Mouse (Mus musculus): ENCODE data around the gene Adgrl3.

Adgrl3 gene

GRCm38 (mm10) chr5:81248724-81249123 is 228.8 kb downstream of the Adgrl3 start:
- DNase-seq (ENCODE audit: low spot score) = no peak

GRCm38 (mm10) chr5:81256091-81256490 is 236.2 kb downstream of the Adgrl3 start:
- no peak for DNase-seq (ENCODE audit: low spot score)

GRCm38 (mm10) chr5:81269689-81270088 is 249.8 kb downstream of the Adgrl3 start:
- DNase-seq (ENCODE audit: low spot score) = no peak

- DNase-seq (ENCODE audit: low spot score) = no peak
Measured at GRCm38 (mm10) chr5:81275346-81276047, 255.6 kb downstream of the Adgrl3 start.

- DNase-seq (ENCODE audit: low spot score) = no peak
Measured at GRCm38 (mm10) chr5:81279246-81279645, 259.3 kb downstream of the Adgrl3 start.

GRCm38 (mm10) chr5:81285643-81286042 is 265.7 kb downstream of the Adgrl3 start:
- no peak for DNase-seq (ENCODE audit: low spot score)

- DNase-seq (ENCODE audit: low spot score) = no peak
Measured at GRCm38 (mm10) chr5:81301874-81302273, 281.9 kb downstream of the Adgrl3 start.

GRCm38 (mm10) chr5:81317406-81318112 is 297.6 kb downstream of the Adgrl3 start:
- DNase-seq (ENCODE audit: low spot score) = no peak

- no peak for DNase-seq (ENCODE audit: low spot score)
Measured at GRCm38 (mm10) chr5:81321276-81321934, 301.5 kb downstream of the Adgrl3 start.

- no peak for DNase-seq (ENCODE audit: low spot score)
Measured at GRCm38 (mm10) chr5:81322064-81322463, 302.1 kb downstream of the Adgrl3 start.

- no peak for DNase-seq (ENCODE audit: low spot score)
Measured at GRCm38 (mm10) chr5:81326916-81327315, 307.0 kb downstream of the Adgrl3 start.

GRCm38 (mm10) chr5:81327392-81327791 is 307.5 kb downstream of the Adgrl3 start:
- DNase-seq (ENCODE audit: low spot score) = no peak

GRCm38 (mm10) chr5:81329571-81329971 is 309.6 kb downstream of the Adgrl3 start:
- peak; percentile 3 for DNase-seq (ENCODE audit: low spot score)

- no peak for DNase-seq (ENCODE audit: low spot score)
Measured at GRCm38 (mm10) chr5:81344330-81344729, 324.4 kb downstream of the Adgrl3 start.

- DNase-seq (ENCODE audit: low spot score) = no peak
Measured at GRCm38 (mm10) chr5:81345096-81345435, 325.1 kb downstream of the Adgrl3 start.

- DNase-seq (ENCODE audit: low spot score) = no peak
Measured at GRCm38 (mm10) chr5:81345436-81346131, 325.6 kb downstream of the Adgrl3 start.

- no peak for DNase-seq (ENCODE audit: low spot score)
Measured at GRCm38 (mm10) chr5:81347571-81347970, 327.6 kb downstream of the Adgrl3 start.

- no peak for DNase-seq (ENCODE audit: low spot score)
Measured at GRCm38 (mm10) chr5:81359560-81359959, 339.6 kb downstream of the Adgrl3 start.

GRCm38 (mm10) chr5:81364198-81364643 is 344.3 kb downstream of the Adgrl3 start:
- no peak for DNase-seq (ENCODE audit: low spot score)

GRCm38 (mm10) chr5:81365250-81365649 is 345.3 kb downstream of the Adgrl3 start:
- no peak for DNase-seq (ENCODE audit: low spot score)

- no peak for DNase-seq (ENCODE audit: low spot score)
Measured at GRCm38 (mm10) chr5:81370126-81370850, 350.4 kb downstream of the Adgrl3 start.

GRCm38 (mm10) chr5:81375992-81376391 is 356.1 kb downstream of the Adgrl3 start:
- DNase-seq (ENCODE audit: low spot score) = no peak

Measured in ovary, postnatal 36 days (tissue).